8 mouse cellular contexts compared by ENCODE assay signal in the genomic region with DNA sequence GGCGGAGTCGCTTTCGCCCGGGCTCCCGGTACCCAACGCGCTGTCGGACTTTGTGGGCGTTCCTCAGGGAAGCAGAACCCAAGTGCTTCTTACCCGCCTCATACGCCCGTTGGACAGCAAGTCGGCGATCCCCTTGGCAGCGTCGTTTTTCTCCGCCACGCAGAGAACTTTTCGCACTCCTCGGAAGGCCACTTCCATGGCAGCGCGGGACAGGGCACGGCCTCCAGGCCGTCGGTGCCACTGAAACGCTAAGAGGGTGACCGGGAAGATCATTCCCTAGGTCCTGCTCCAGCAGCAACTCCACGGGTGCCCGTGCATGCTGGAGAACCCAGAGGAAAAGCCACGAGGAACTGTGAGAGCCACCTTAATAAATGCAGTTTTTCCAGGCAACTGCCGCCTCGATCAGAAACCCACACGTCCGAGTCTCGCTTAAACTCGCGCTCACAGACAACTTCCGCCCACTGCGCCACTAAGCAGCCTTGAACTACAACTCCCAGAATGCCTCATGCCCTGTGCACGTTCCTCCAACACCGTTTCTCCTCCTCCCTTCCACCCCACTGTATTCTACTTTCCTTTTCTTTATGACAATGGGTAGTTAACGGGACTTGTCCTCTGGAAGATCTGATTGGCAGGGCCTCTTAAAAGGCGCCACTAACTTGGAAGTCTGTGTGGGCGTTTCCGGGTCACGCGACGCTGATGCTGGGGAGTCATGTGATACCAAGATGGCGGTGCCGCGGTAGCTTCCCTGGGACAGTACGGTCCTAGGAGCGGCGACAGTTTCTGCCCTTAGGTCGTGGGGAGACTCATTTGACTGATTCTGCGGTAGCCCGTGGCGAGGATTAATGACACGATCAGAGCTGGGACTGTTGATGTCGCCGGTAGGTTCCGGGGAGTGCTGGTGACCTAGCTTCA. TPM values are rescaled to one million over a fixed set of nuclear protein-coding genes. Genes with fewer than 3 reads are reported as not detected.
DNase-seq lines count a peak whose midpoint lies in the region; ATAC-seq lines count a peak whose summit lies in the region.

A gene (minus strand): TSS at position 537 of the 912 bp plus-strand sequence.
A gene (plus strand): TSS at position 696 of the 912 bp plus-strand sequence.

- peak within 1 kb of the TSS; percentile 92 for H3K4me2 ChIP-seq in hindbrain, embryonic 15.5 days

- peak within 1 kb of the TSS; percentile 84 for H3K27ac ChIP-seq in hindbrain, embryonic 15.5 days (replicated peaks)

- H3K9ac ChIP-seq in hindbrain, embryonic 15.5 days: peak within 1 kb of the TSS; percentile 78

- under 1% methylated on average over 62 of the region's 62 CpGs for WGBS in hindbrain, embryonic 15.5 days

- ATAC-seq in hindbrain, embryonic 15.5 days (ENCODE audit: low FRiP score, low read depth): peak; percentile 99

- peaks cover 72% of the 10 kb centered on the region for H3K4me1 ChIP-seq in hindbrain, embryonic 15.5 days (replicated peaks)

- peak within 1 kb of the TSS; percentile 90 for H3K4me3 ChIP-seq in hindbrain, embryonic 15.5 days

- H3K9me3 ChIP-seq in hindbrain, embryonic 15.5 days: no peaks in the 10 kb centered on the region

- H3K27me3 ChIP-seq in hindbrain, embryonic 15.5 days: no peaks in the 10 kb centered on the region

- 0 out of 2 replicates have a peak, but pooled peaks cover 3% of the 10 kb centered on the region for H3K36me3 ChIP-seq in hindbrain, embryonic 15.5 days

- peak; percentile 92 for DNase-seq in T-cell, adult 2 months (ENCODE audit: low spot score)
- peak; percentile 78 to 83 for DNase-seq in cerebellum, postnatal 36 days
- DNase-seq in frontal cortex, postnatal 36 days (ENCODE audit: low spot score in 2 of 2): peak; percentile 90 to 93
- DNase-seq in left cerebral cortex, adult 11 months (ENCODE audit: low spot score): peak; percentile 87
- DNase-seq in lung, postnatal 4 days: peak; percentile 88 to 89
- peak; percentile 81 for DNase-seq in retina, postnatal 7 days (ENCODE audit: low read depth, low spot score)
- peak; percentile 72 for DNase-seq in urinary bladder, adult 2 months (ENCODE audit: low spot score)

RNA-seq across cellular contexts. Expression of the first gene that starts in this region (rescaled TPM):
- polyA plus RNA-seq in hindbrain, embryonic 15.5 days (2015; fragmentation: Nextera tagmentation; extraction: Ambion mirVana): 7.9 and 8.9 TPM in 2 replicates
- polyA plus RNA-seq in urinary bladder, adult 2 months (2012; rRNA removed): 7.3 and 7.9 TPM in 2 replicates

RNA-seq across cellular contexts. Expression of the second gene that starts in this region (rescaled TPM):
- polyA plus RNA-seq in hindbrain, embryonic 15.5 days (2015; fragmentation: Nextera tagmentation; extraction: Ambion mirVana): 5.7 and 6.7 TPM in 2 replicates
- 8.2 and 8.9 TPM in 2 replicates for polyA plus RNA-seq in urinary bladder, adult 2 months (2012; rRNA removed)

Comparison
In these comparisons a context has a peak if more than half of its experiments do, and no peak if none do; other contexts are left out.
1. Peak in every context shown above with its lines: DNase-seq, ATAC-seq, H3K4me3 ChIP-seq and H3K27ac ChIP-seq.